Mouse (Mus musculus): Measurements from ENCODE around the gene Cul9. TPM values are rescaled to one million over a fixed set of nuclear protein-coding genes. Genes with fewer than 3 reads are reported as not detected.

Gene Cul9
- total RNA-seq, 1 experiment, result 1.8 TPM

- in situ Hi-C loops (cut with MboI; ENCODE audit: low sequenced_read_pairs in 2 of 2, unreplicated experiment in 2 of 2), result no loop called here
- no peak for DNase-seq (ENCODE audit: low read depth, low spot score)
- H3K4me1 ChIP-seq (ENCODE audit: control insufficient read depth in 2 of 2, insufficient read depth in 2 of 2, low read length in 2 of 2, poor library complexity in 1 of 2), result peaks cover 5 to 41% of the 10 kb centered on the region in 2 experiments
Observed at GRCm38 (mm10) chr17:46458439-46458838, 87.7 kb downstream of the Cul9 start.

GRCm38 (mm10) chr17:46457791-46458190, 88.4 kb downstream of the Cul9 start:
- TF ChIP-seq ZC3H11A (IDR thresholded peaks at IDR 0.05; ENCODE audit: borderline replicate concordance, low read depth, low read length), result peak; percentile 36; the same call in 1 of the 2 replicates
- no peak for TF ChIP-seq HCFC1 (IDR thresholded peaks at IDR 0.05; ENCODE audit: borderline replicate concordance, insufficient read depth, low read length)
- no peak for TF ChIP-seq MAFK (IDR thresholded peaks at IDR 0.05; ENCODE audit: insufficient read depth, low read depth, low read length)
- TF ChIP-seq CHD2 (IDR thresholded peaks at IDR 0.05; ENCODE audit: low read depth, low read length), result no peak
- TF ChIP-seq ZNF384 (IDR thresholded peaks at IDR 0.05; ENCODE audit: low read depth, low read length), result no peak
- no peak overlapping the region for H3K4me3 ChIP-seq (ENCODE audit: insufficient read depth in 1 of 2, low read depth in 1 of 2, low read length in 2 of 2, poor library complexity in 1 of 2, severe bottlenecking in 1 of 2)
- H3K4me1 ChIP-seq (ENCODE audit: control insufficient read depth in 2 of 2, insufficient read depth in 2 of 2, low read length in 2 of 2, poor library complexity in 1 of 2), result peaks cover 6 to 43% of the 10 kb centered on the region in 2 experiments
- no peak overlapping the region for H3K27ac ChIP-seq (ENCODE audit: insufficient read depth, low read depth, low read length, poor library complexity, severe bottlenecking)
- DNase-seq (ENCODE audit: low read depth, low spot score), result peak; percentile 78
- no peaks in the 10 kb centered on the region for H3K36me3 ChIP-seq (ENCODE audit: control insufficient read depth, insufficient read depth, low read length, poor library complexity, severe bottlenecking)
- no peak overlapping the region for H3K9ac ChIP-seq (ENCODE audit: insufficient read depth, low read depth, low read length, poor library complexity, severe bottlenecking)
- in situ Hi-C loops (cut with MboI; ENCODE audit: low sequenced_read_pairs in 2 of 2, unreplicated experiment in 2 of 2), result no loop called here
- H3K9me3 ChIP-seq (ENCODE audit: control insufficient read depth, insufficient read depth, low read depth, low read length), result no peaks in the 10 kb centered on the region

More at GRCm38 (mm10) chr17:46458439-46458838, 87.7 kb downstream of the Cul9 start:
- no peak for TF ChIP-seq ZC3H11A (IDR thresholded peaks at IDR 0.05; ENCODE audit: borderline replicate concordance, low read depth, low read length)
- TF ChIP-seq MAFK (IDR thresholded peaks at IDR 0.05; ENCODE audit: insufficient read depth, low read depth, low read length), result no peak
- no peak for TF ChIP-seq HCFC1 (IDR thresholded peaks at IDR 0.05; ENCODE audit: borderline replicate concordance, insufficient read depth, low read length)
- no peak for TF ChIP-seq ZNF384 (IDR thresholded peaks at IDR 0.05; ENCODE audit: low read depth, low read length)
- Histone ChIP-seq H3K27ac (ENCODE audit: insufficient read depth, low read depth, low read length, poor library complexity, severe bottlenecking) (no peak overlapping the region), H3K9me3 (ENCODE audit: control insufficient read depth, insufficient read depth, low read depth, low read length) (no peaks in the 10 kb centered on the region), H3K36me3 (ENCODE audit: control insufficient read depth, insufficient read depth, low read length, poor library complexity, severe bottlenecking) (no peaks in the 10 kb centered on the region), H3K9ac (ENCODE audit: insufficient read depth, low read depth, low read length, poor library complexity, severe bottlenecking) (no peak overlapping the region), H3K4me3 (ENCODE audit: insufficient read depth in 1 of 2, low read depth in 1 of 2, low read length in 2 of 2, poor library complexity in 1 of 2, severe bottlenecking in 1 of 2) (no peak overlapping the region)

GRCm38 (mm10) chr17:46455110-46455691, 91.0 kb downstream of the Cul9 start:
- Histone ChIP-seq H3K36me3 (ENCODE audit: control insufficient read depth, insufficient read depth, low read length, poor library complexity, severe bottlenecking) (no peaks in the 10 kb centered on the region), H3K4me3 (ENCODE audit: insufficient read depth in 1 of 2, low read depth in 1 of 2, low read length in 2 of 2, poor library complexity in 1 of 2, severe bottlenecking in 1 of 2) (peak overlapping the region; percentile 61 to 67), H3K27ac (ENCODE audit: insufficient read depth, low read depth, low read length, poor library complexity, severe bottlenecking) (no peak overlapping the region), H3K4me1 (ENCODE audit: control insufficient read depth in 2 of 2, insufficient read depth in 2 of 2, low read length in 2 of 2, poor library complexity in 1 of 2) (peaks cover 6 to 39% of the 10 kb centered on the region in 2 experiments), H3K9ac (ENCODE audit: insufficient read depth, low read depth, low read length, poor library complexity, severe bottlenecking) (peak overlapping the region; percentile 20), H3K9me3 (ENCODE audit: control insufficient read depth, insufficient read depth, low read depth, low read length) (no peaks in the 10 kb centered on the region)
- in situ Hi-C loops (cut with MboI; ENCODE audit: low sequenced_read_pairs in 2 of 2, unreplicated experiment in 2 of 2), result no loop called here
- no peak for DNase-seq (ENCODE audit: low read depth, low spot score)
- no peak for TF ChIP-seq HCFC1 (IDR thresholded peaks at IDR 0.05; ENCODE audit: borderline replicate concordance, insufficient read depth, low read length)
- TF ChIP-seq ZNF384 (IDR thresholded peaks at IDR 0.05; ENCODE audit: low read depth, low read length), result no peak
- no peak for TF ChIP-seq MAFK (IDR thresholded peaks at IDR 0.05; ENCODE audit: insufficient read depth, low read depth, low read length)
- TF ChIP-seq CHD2 (IDR thresholded peaks at IDR 0.05; ENCODE audit: low read depth, low read length), result no peak
- no peak for TF ChIP-seq ZC3H11A (IDR thresholded peaks at IDR 0.05; ENCODE audit: borderline replicate concordance, low read depth, low read length)

GRCm38 (mm10) chr17:46454539-46454938, 91.6 kb downstream of the Cul9 start:
- Histone ChIP-seq H3K36me3 (ENCODE audit: control insufficient read depth, insufficient read depth, low read length, poor library complexity, severe bottlenecking) (no peaks in the 10 kb centered on the region), H3K9ac (ENCODE audit: insufficient read depth, low read depth, low read length, poor library complexity, severe bottlenecking) (no peak overlapping the region), H3K27ac (ENCODE audit: insufficient read depth, low read depth, low read length, poor library complexity, severe bottlenecking) (no peak overlapping the region), H3K9me3 (ENCODE audit: control insufficient read depth, insufficient read depth, low read depth, low read length) (no peaks in the 10 kb centered on the region), H3K4me3 (ENCODE audit: insufficient read depth in 1 of 2, low read depth in 1 of 2, low read length in 2 of 2, poor library complexity in 1 of 2, severe bottlenecking in 1 of 2) (peak overlapping the region; percentile 61 to 67; a peak in 3 of 4 replicates), H3K4me1 (ENCODE audit: control insufficient read depth in 2 of 2, insufficient read depth in 2 of 2, low read length in 2 of 2, poor library complexity in 1 of 2) (peaks cover 6 to 35% of the 10 kb centered on the region in 2 experiments)
- no peak for TF ChIP-seq ZC3H11A (IDR thresholded peaks at IDR 0.05; ENCODE audit: borderline replicate concordance, low read depth, low read length)
- TF ChIP-seq HCFC1 (IDR thresholded peaks at IDR 0.05; ENCODE audit: borderline replicate concordance, insufficient read depth, low read length), result no peak
- no peak for TF ChIP-seq MAFK (IDR thresholded peaks at IDR 0.05; ENCODE audit: insufficient read depth, low read depth, low read length)
- TF ChIP-seq ZNF384 (IDR thresholded peaks at IDR 0.05; ENCODE audit: low read depth, low read length), result no peak
- no peak for TF ChIP-seq CHD2 (IDR thresholded peaks at IDR 0.05; ENCODE audit: low read depth, low read length)
- in situ Hi-C loops (cut with MboI; ENCODE audit: low sequenced_read_pairs in 2 of 2, unreplicated experiment in 2 of 2), result no loop called here
- no peak for DNase-seq (ENCODE audit: low read depth, low spot score)

Data from ES-E14 (cell line).